Mouse (Mus musculus): ENCODE measurements around the gene Manbal. TPM values are rescaled to one million over a fixed set of nuclear protein-coding genes. Genes with fewer than 3 reads are reported as not detected.
A peak's percentile ranks its signal among the peaks of the same experiment; 100 is the strongest.

Gene Manbal
- polyA plus RNA-seq, 1 experiment from 2014 or later: 91.0 TPM

DNA sequence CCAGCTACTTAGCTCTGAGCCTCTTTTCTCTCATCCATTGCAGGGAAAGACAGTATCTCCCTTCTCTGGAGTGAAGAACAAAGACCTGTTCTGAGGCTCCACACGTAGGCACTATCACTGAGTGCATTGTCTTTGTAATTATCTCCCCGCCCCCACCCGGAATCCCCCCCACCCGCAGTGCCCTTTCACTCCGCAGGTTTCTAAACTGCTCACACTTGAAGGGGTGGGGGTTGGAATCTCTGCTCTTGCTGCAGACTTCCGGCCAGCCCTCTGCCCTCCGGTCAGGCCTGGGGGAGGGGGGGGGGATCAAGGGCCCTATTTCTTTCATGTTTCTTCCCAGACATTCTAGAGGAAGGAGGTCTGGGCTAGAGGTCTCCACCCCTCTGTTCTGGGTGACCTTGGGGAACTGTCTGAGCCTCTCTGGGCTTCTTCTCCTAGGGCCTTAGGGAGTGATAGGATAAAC is 51.2 kb downstream of the Manbal start:
- Histone ChIP-seq H3K4me3 (replicated peaks) (no peak overlapping the region), H3K27me3 (no peaks in the 10 kb centered on the region), H3K36me3 (no peaks in the 10 kb centered on the region), H3K9ac (replicated peaks) (no peak overlapping the region), H3K4me1 (replicated peaks) (peaks cover 29% of the 10 kb centered on the region), H3K9me3 (no peaks in the 10 kb centered on the region), H3K4me2 (replicated peaks) (no peak overlapping the region), H3K27ac (0 out of 2 replicates have a peak overlapping the region, but pooled peaks have one; percentile 10)
- no peak for ATAC-seq
- 3% methylated on average over 7 of the region's 7 CpGs for WGBS

DNA sequence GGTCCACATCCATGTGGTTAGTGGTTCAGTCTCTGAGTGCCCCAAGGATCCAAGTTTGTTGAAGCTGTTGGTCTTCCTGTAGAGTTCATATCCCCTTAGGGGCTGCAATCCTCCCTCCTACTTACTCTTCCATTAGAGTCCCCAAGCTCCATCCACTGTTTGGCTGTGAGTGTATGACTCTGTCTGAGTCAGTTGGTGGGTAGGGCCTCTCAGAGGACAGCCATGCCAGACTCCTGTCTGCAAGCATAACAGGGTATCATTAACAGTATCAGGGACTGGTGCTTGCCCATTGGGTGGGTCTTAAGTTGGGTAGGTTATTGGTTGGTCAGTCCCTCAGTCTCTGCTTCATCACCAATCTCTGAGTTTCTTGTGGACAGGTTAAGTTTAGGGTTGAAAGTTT is 52.1 kb downstream of the Manbal start:
- no peak overlapping the region for H3K4me2 ChIP-seq (replicated peaks)
- H3K9me3 ChIP-seq: no peaks in the 10 kb centered on the region
- H3K36me3 ChIP-seq: no peaks in the 10 kb centered on the region
- no peak overlapping the region for H3K27ac ChIP-seq
- H3K27me3 ChIP-seq: no peaks in the 10 kb centered on the region
- no peak for ATAC-seq
- H3K4me3 ChIP-seq (replicated peaks): no peak overlapping the region
- H3K4me1 ChIP-seq (replicated peaks): peaks cover 31% of the 10 kb centered on the region
- no peak overlapping the region for H3K9ac ChIP-seq (replicated peaks)

- no peaks in the 10 kb centered on the region for H3K27me3 ChIP-seq
- no peak overlapping the region for H3K9ac ChIP-seq (replicated peaks)
- no peak overlapping the region for H3K4me2 ChIP-seq (replicated peaks)
- H3K4me1 ChIP-seq (replicated peaks): peaks cover 39% of the 10 kb centered on the region
- 82% methylated on average over 4 of the region's 4 CpGs for WGBS
- no peak overlapping the region for H3K4me3 ChIP-seq (replicated peaks)
- ATAC-seq: no peak
- no peaks in the 10 kb centered on the region for H3K9me3 ChIP-seq
- no peak overlapping the region for H3K27ac ChIP-seq
- no peaks in the 10 kb centered on the region for H3K36me3 ChIP-seq
Observed at GRCm38 (mm10) chr2:157420404-157420803, 53.0 kb downstream of the Manbal start.

GRCm38 (mm10) chr2:157422062-157422655 is 54.8 kb downstream of the Manbal start:
- no peak for ATAC-seq
- no peaks in the 10 kb centered on the region for H3K27me3 ChIP-seq
- no peak overlapping the region for H3K27ac ChIP-seq
- no peaks in the 10 kb centered on the region for H3K9me3 ChIP-seq
- no peak overlapping the region for H3K4me3 ChIP-seq (replicated peaks)
- H3K9ac ChIP-seq (replicated peaks): no peak overlapping the region
- H3K36me3 ChIP-seq: no peaks in the 10 kb centered on the region
- 81% methylated on average over 11 of the region's 11 CpGs for WGBS
- H3K4me1 ChIP-seq (replicated peaks): peaks cover 54% of the 10 kb centered on the region
- no peak overlapping the region for H3K4me2 ChIP-seq (replicated peaks)

- Histone ChIP-seq H3K4me3 (replicated peaks) (peak overlapping the region; percentile 88), H3K4me2 (replicated peaks) (peak overlapping the region; percentile 87), H3K9me3 (no peaks in the 10 kb centered on the region), H3K27ac (peak overlapping the region; percentile 93), H3K27me3 (no peaks in the 10 kb centered on the region), H3K4me1 (replicated peaks) (peaks cover 60% of the 10 kb centered on the region), H3K36me3 (peaks cover under 1% of the 10 kb centered on the region; the same call in 1 of the 2 replicates), H3K9ac (replicated peaks) (peak overlapping the region; percentile 99; the same call in 1 of the 2 replicates)
- ATAC-seq: no peak
- WGBS: 45% methylated on average over 11 of the region's 11 CpGs
Observed at GRCm38 (mm10) chr2:157422854-157423705, 55.7 kb downstream of the Manbal start.

DNA sequence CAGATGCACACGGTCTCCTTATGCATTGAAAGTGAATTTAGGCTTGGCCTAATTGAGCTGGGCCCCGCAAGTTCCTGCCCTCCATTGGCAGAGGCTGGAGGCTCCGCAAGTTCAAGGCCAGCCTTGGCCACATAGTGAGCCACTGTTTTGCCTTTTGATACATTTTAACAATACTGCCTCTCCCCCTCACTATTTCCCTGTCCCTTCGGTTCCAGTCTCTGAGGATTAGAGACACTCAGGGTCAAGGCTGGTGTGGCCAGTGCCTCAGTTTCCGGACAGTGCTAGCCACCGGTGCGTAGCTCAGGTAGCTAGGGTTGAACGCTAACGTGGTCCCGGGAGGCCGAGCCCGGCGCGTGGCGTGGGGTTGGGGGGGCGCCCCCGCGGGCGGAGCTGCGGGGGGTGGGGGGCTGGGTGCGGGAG is 56.3 kb downstream of the Manbal start:
- peaks cover 60% of the 10 kb centered on the region for H3K4me1 ChIP-seq (replicated peaks)
- H3K4me2 ChIP-seq (replicated peaks): peak overlapping the region; percentile 87
- H3K4me3 ChIP-seq (replicated peaks): peak overlapping the region; percentile 88
- peaks cover 7% of the 10 kb centered on the region; the same call in 1 of the 2 replicates for H3K36me3 ChIP-seq
- ATAC-seq: 0 out of 2 replicates have a peak, but pooled peaks have one; percentile 9
- no peaks in the 10 kb centered on the region for H3K9me3 ChIP-seq
- H3K27ac ChIP-seq: peak overlapping the region; percentile 93
- no peaks in the 10 kb centered on the region for H3K27me3 ChIP-seq
- H3K9ac ChIP-seq (replicated peaks): peak overlapping the region; percentile 99
- WGBS: 9% methylated on average over 18 of the region's 21 CpGs

DNA sequence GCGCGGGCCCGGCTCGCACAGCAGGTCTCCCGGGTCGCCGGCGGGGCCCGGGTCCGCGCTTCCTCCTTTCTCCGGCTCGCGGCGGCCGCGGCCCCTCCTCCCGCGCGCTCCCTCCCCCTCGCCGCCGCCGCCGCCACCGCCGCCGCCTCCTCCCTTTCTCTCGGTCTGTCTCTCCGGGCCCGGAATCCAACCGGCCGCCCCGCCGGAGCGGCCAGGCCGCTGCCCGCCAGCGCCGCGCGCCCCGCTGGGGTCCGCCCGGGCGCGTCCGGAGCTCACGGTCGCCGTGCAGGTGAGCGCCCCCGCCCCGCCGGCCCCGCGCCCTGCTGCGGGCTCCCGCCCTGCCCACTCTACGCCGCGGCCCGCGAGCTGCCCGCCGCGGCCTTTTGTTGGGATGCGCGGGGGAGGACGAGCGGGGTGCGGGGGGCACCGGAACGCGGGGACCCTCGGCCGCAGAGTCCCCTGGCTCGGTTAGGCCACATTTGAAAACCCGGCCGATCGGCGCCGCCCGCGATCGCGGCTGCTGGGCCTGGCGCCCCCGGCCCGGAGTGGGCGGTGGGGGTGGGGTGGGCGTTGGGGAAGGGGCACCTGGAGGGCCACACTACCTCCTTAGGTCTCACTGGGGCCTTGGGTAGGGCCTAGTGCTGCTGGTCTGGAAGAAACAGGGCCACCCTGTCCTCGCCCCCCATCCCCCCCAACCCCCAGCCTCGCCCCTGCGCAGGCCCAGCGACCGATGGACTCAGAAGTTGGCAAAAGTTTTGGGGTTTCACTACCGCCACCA is 56.9 kb downstream of the Manbal start:
- Histone ChIP-seq H3K4me2 (replicated peaks) (peak overlapping the region; percentile 87), H3K36me3 (peaks cover 10% of the 10 kb centered on the region; the same call in 1 of the 2 replicates), H3K9me3 (no peaks in the 10 kb centered on the region), H3K27ac (peak overlapping the region; percentile 93), H3K27me3 (no peaks in the 10 kb centered on the region), H3K4me1 (replicated peaks) (peaks cover 63% of the 10 kb centered on the region), H3K9ac (replicated peaks) (peak overlapping the region; percentile 99), H3K4me3 (replicated peaks) (peak overlapping the region; percentile 88)
- WGBS: under 1% methylated on average over 77 of the region's 98 CpGs
- ATAC-seq: peak; percentile 40

- Histone ChIP-seq H3K9ac (replicated peaks) (peak overlapping the region; percentile 99), H3K4me3 (replicated peaks) (peak overlapping the region; percentile 88), H3K9me3 (no peaks in the 10 kb centered on the region), H3K4me1 (replicated peaks) (peaks cover 70% of the 10 kb centered on the region), H3K27me3 (no peaks in the 10 kb centered on the region), H3K36me3 (peaks cover 12% of the 10 kb centered on the region; the same call in 1 of the 2 replicates), H3K27ac (peak overlapping the region; percentile 93), H3K4me2 (replicated peaks) (peak overlapping the region; percentile 87)
- peak; percentile 24; the same call in 1 of the 2 replicates for ATAC-seq
- 71% methylated on average over 16 of the region's 16 CpGs for WGBS
Observed at GRCm38 (mm10) chr2:157424904-157425642, 57.7 kb downstream of the Manbal start.

GRCm38 (mm10) chr2:157425643-157425988 is 58.2 kb downstream of the Manbal start:
- Histone ChIP-seq H3K36me3 (peaks cover 17% of the 10 kb centered on the region; the same call in 1 of the 2 replicates), H3K27me3 (no peaks in the 10 kb centered on the region), H3K4me2 (replicated peaks) (peak overlapping the region; percentile 87), H3K9ac (replicated peaks) (peak overlapping the region; percentile 99), H3K4me3 (replicated peaks) (peak overlapping the region; percentile 88), H3K27ac (peak overlapping the region; percentile 93), H3K9me3 (no peaks in the 10 kb centered on the region), H3K4me1 (replicated peaks) (peaks cover 74% of the 10 kb centered on the region)
- 83% methylated on average over 6 of the region's 6 CpGs for WGBS
- ATAC-seq: no peak

GRCm38 (mm10) chr2:157426171-157426570 is 58.8 kb downstream of the Manbal start:
- H3K4me3 ChIP-seq (replicated peaks): peak overlapping the region; percentile 88

GRCm38 (mm10) chr2:157427164-157427563 is 59.8 kb downstream of the Manbal start:
- Histone ChIP-seq H3K27me3 (no peaks in the 10 kb centered on the region), H3K4me1 (replicated peaks) (peaks cover 89% of the 10 kb centered on the region), H3K27ac (peak overlapping the region; percentile 44; the same call in 1 of the 2 replicates), H3K4me2 (replicated peaks) (peak overlapping the region; percentile 87), H3K9ac (replicated peaks) (peak overlapping the region; percentile 19; the same call in 1 of the 2 replicates), H3K4me3 (replicated peaks) (0 out of 2 replicates have a peak overlapping the region, but pooled peaks have one; percentile 88), H3K36me3 (peaks cover 25% of the 10 kb centered on the region; the same call in 1 of the 2 replicates), H3K9me3 (no peaks in the 10 kb centered on the region)
- whole genome bisulfite sequencing: 84% methylated on average over 5 of the region's 5 CpGs
- no peak for ATAC-seq

More at GRCm38 (mm10) chr2:157426171-157426570, 58.8 kb downstream of the Manbal start:
- H3K4me1 ChIP-seq (replicated peaks): peaks cover 79% of the 10 kb centered on the region
- ATAC-seq: no peak
- H3K9ac ChIP-seq (replicated peaks): no peak overlapping the region
- WGBS: 77% methylated on average over 6 of the region's 6 CpGs
- peak overlapping the region; percentile 87 for H3K4me2 ChIP-seq (replicated peaks)
- peak overlapping the region; percentile 93; the same call in 1 of the 2 replicates for H3K27ac ChIP-seq
- no peaks in the 10 kb centered on the region for H3K9me3 ChIP-seq
- no peaks in the 10 kb centered on the region for H3K27me3 ChIP-seq
- H3K36me3 ChIP-seq: peaks cover 19% of the 10 kb centered on the region; the same call in 1 of the 2 replicates

All from midbrain, embryonic 13.5 days (tissue).